Mouse (Mus musculus): ENCODE results near the gene Pex5. TPM values are rescaled to one million over a fixed set of nuclear protein-coding genes. Genes with fewer than 3 reads are reported as not detected.
A peak's percentile ranks its signal among the peaks of the same experiment; 100 is the strongest.

The Pex5 gene
- polyA plus RNA-seq, 1 experiment from 2014 or later = 36.4 TPM

DNA sequence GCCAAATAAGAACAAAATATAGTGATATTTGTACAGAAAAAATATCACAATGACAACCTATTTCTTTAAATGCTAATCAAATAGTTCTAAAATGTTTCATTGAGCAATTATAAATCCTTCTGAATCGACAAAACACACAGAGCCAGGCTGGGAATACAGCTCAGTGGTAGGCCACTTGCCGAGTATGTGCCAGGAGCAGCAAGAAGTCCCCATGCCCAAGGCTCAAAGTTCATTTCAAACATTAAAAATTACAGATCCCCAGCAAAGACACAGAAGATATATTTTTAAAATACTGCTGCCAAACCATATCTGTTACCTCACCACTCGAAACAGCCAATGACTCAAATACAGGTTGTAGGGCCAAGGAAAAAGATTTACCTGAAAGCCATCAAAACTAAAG lies 3.8 kb upstream of the Pex5 start:
- no peaks in the 10 kb centered on the region for H3K4me1 ChIP-seq (replicated peaks; ENCODE audit: insufficient read depth, low read length)
- no peak for TF ChIP-seq CTCF (IDR thresholded peaks at IDR 0.05; ENCODE audit: low read depth)
- H3K4me3 ChIP-seq (replicated peaks; ENCODE audit: low read depth, low read length) = no peak overlapping the region
- 80% methylated on average over 3 of the region's 3 CpGs for WGBS
- H3K27me3 ChIP-seq (ENCODE audit: insufficient read depth, low read length) = no peaks in the 10 kb centered on the region
- no peak overlapping the region for H3K27ac ChIP-seq
- H3K9me3 ChIP-seq (replicated peaks; ENCODE audit: low read length) = no peaks in the 10 kb centered on the region
- no peaks in the 10 kb centered on the region for H3K36me3 ChIP-seq (ENCODE audit: insufficient read depth, low read length)
- H3K4me2 ChIP-seq (ENCODE audit: low read length) = no peak overlapping the region
- no peak overlapping the region for H3K9ac ChIP-seq (ENCODE audit: low read depth, low read length)
- DNase-seq (ENCODE audit: low spot score) = no peak
- no peak for ATAC-seq (replicated peaks; ENCODE audit: low FRiP score, low read depth)

DNA sequence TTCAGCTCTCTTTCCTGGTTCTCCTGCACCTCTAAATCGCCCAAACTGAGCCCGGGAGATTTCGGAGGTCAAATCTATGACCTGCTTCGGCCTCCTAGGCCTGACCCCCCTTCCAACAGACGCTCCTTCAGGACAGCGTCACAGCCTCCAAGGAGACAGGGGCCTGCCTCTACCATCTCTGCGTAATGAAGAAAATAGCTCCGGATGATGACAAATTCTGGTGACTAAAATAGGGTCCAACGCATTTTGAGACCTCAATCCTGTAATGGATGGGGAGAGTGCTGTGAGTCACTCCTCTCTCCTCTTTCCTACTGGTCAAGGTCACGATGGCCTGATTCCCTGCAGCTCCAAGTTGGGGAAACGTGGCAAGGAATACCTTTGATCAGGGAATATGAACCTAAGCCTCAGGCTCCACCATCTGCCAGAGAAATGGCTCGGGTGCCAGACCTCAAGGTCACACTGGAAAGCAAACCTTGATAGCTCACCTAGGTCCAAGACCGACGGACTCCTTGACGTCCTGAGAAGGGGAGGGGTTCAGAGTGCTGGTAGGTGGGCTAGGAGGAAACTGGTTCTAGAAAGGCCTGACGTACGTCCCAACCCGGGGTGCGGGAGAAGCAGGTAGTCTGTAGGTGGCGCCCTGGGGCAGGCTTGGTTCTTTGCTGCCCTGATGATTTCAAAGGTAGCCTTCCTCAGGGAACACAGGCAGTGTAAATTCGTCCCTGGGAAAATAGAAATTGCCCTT lies 651 bp upstream of the Pex5 start:
- DNase-seq (ENCODE audit: low spot score) (peak; percentile 84), ATAC-seq (replicated peaks; ENCODE audit: low FRiP score, low read depth) (peak; percentile 62)
- H3K9ac ChIP-seq (ENCODE audit: low read depth, low read length) = peak overlapping the region; percentile 92
- no peaks in the 10 kb centered on the region for H3K4me1 ChIP-seq (replicated peaks; ENCODE audit: insufficient read depth, low read length)
- peak overlapping the region; percentile 93 for H3K4me3 ChIP-seq (replicated peaks; ENCODE audit: low read depth, low read length)
- no peaks in the 10 kb centered on the region for H3K36me3 ChIP-seq (ENCODE audit: insufficient read depth, low read length)
- no peaks in the 10 kb centered on the region for H3K9me3 ChIP-seq (replicated peaks; ENCODE audit: low read length)
- H3K4me2 ChIP-seq (ENCODE audit: low read length) = peak overlapping the region; percentile 83
- 4% methylated on average over 21 of the region's 21 CpGs for WGBS
- H3K27me3 ChIP-seq (ENCODE audit: insufficient read depth, low read length) = no peaks in the 10 kb centered on the region
- peak overlapping the region; percentile 73 for H3K27ac ChIP-seq
- TF ChIP-seq CTCF (IDR thresholded peaks at IDR 0.05; ENCODE audit: low read depth) = peak; percentile 76

DNA sequence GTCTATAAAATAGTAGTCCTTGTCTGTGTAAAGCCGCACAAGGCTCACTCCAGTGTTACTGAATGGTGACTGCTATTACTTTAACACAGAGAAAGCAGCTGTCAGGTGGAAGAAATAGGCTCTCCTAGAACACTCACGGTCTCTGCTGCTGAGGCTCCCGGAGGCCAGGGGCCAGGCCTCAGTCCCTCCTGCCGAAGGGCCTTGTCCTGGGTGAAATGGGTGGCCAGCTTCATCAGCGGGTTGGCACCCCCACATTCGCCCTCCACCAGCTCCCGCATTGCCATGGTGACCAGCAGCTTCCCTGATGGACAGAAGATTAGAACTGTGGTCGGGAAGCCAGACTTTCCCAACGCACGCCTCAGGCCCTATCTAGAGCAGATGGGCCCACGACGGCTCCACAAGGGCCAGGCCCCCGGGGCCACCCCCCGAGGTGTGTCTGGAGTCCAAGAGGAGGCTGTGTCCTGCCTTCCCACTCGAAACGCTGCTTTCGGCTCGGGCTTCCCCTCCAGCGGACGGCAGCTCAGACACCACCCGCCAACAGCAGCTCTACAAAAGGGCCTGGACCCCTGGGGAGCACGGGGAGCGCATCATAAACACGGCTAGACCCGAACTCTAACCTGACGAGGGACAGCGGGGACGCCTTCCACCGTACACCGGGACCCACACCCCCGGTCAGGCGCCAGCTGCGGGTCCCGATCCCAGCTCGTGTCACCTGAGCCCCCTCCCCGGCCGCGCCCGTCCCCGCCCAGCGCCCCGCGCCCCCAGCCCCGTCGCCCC lies 529 bp downstream of the Pex5 start:
- WGBS = 1% methylated on average over 44 of the region's 45 CpGs
- peak; percentile 60 for DNase-seq (ENCODE audit: low spot score)
- H3K4me3 ChIP-seq (replicated peaks; ENCODE audit: low read depth, low read length) = peak overlapping the region; percentile 93

DNA sequence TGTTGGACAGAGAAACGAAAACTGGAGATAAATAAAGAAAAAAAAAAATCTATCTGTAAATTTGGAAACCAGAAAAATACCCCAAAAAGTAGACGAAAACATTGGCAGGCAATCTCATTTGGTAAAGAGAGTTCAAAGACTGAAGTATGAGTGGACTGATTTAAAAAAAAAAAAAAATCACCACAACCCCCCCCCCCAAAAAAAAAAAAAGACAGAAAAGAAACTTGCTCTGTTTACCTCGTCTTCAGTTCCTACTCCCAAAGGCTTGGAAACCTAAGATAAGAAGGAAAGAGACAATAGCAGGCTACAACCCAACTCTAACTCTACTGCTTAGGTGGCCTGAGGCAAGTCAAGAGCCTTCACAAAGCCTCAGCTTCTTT lies 1.1 kb downstream of the Pex5 start:
- Histone ChIP-seq H3K4me2 (ENCODE audit: low read length) (peak overlapping the region; percentile 83), H3K36me3 (ENCODE audit: insufficient read depth, low read length) (no peaks in the 10 kb centered on the region), H3K4me1 (replicated peaks; ENCODE audit: insufficient read depth, low read length) (no peaks in the 10 kb centered on the region), H3K27ac (no peak overlapping the region), H3K27me3 (ENCODE audit: insufficient read depth, low read length) (no peaks in the 10 kb centered on the region), H3K9ac (ENCODE audit: low read depth, low read length) (peak overlapping the region; percentile 92; the same call in 1 of the 2 replicates), H3K9me3 (replicated peaks; ENCODE audit: low read length) (no peaks in the 10 kb centered on the region), H3K4me3 (replicated peaks; ENCODE audit: low read depth, low read length) (peak overlapping the region; percentile 93)
- TF ChIP-seq CTCF (IDR thresholded peaks at IDR 0.05; ENCODE audit: low read depth) = no peak
- no peak for ATAC-seq (replicated peaks; ENCODE audit: low FRiP score, low read depth)
- DNase-seq (ENCODE audit: low spot score) = no peak
- WGBS = 49% methylated on average over 3 of the region's 3 CpGs

More for the DNA sequence above, 529 bp downstream of the Pex5 start:
- peak overlapping the region; percentile 92 for H3K9ac ChIP-seq (ENCODE audit: low read depth, low read length)
- H3K27ac ChIP-seq = peak overlapping the region; percentile 73
- no peaks in the 10 kb centered on the region for H3K27me3 ChIP-seq (ENCODE audit: insufficient read depth, low read length)
- ATAC-seq (replicated peaks; ENCODE audit: low FRiP score, low read depth) = peak; percentile 36
- H3K36me3 ChIP-seq (ENCODE audit: insufficient read depth, low read length) = no peaks in the 10 kb centered on the region
- no peaks in the 10 kb centered on the region for H3K9me3 ChIP-seq (replicated peaks; ENCODE audit: low read length)
- TF ChIP-seq CTCF (IDR thresholded peaks at IDR 0.05; ENCODE audit: low read depth) = no peak
- H3K4me1 ChIP-seq (replicated peaks; ENCODE audit: insufficient read depth, low read length) = no peaks in the 10 kb centered on the region
- peak overlapping the region; percentile 83 for H3K4me2 ChIP-seq (ENCODE audit: low read length)

DNA sequence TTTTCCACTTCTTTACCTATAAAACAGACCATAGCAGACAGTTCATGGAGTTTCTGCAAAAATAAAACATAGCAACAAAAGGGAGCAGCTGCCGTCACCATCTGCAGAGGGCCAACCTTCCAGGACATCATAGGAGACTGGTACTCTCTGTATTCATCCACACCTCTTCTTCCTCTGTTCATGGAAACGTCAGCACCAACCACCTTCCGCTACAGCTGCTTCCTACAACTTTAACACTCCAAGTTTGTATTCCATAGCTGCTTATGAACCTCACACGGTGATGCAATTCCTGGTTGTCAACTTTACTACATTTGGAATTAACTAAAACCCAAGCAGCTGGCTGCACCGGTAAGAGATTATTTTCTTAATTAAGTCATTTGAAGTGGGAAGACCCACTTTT lies 6.5 kb downstream of the Pex5 start:
- Histone ChIP-seq H3K4me3 (replicated peaks; ENCODE audit: low read depth, low read length) (no peak overlapping the region), H3K9ac (ENCODE audit: low read depth, low read length) (no peak overlapping the region), H3K36me3 (ENCODE audit: insufficient read depth, low read length) (peaks cover 14% of the 10 kb centered on the region), H3K4me1 (replicated peaks; ENCODE audit: insufficient read depth, low read length) (no peaks in the 10 kb centered on the region), H3K27me3 (ENCODE audit: insufficient read depth, low read length) (no peaks in the 10 kb centered on the region), H3K27ac (no peak overlapping the region), H3K9me3 (replicated peaks; ENCODE audit: low read length) (no peaks in the 10 kb centered on the region), H3K4me2 (ENCODE audit: low read length) (no peak overlapping the region)
- no peak for TF ChIP-seq CTCF (IDR thresholded peaks at IDR 0.05; ENCODE audit: low read depth)
- WGBS = 93% methylated on average over 5 of the region's 5 CpGs
- DNase-seq (ENCODE audit: low spot score) (no peak), ATAC-seq (replicated peaks; ENCODE audit: low FRiP score, low read depth) (no peak)

DNA sequence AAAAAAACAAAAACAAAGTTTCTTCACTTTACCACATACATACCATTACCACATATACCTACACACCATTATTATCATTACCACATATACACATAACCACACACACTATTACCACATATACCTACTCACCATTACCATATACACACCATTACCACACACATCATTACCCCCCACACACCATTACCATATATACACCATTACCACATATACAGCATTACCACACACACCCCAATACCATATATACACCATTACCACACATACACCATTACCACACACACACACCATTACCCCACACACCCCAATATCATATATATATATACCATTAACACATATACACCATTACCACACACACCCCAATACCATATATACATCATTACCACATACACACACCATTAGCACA lies 7.7 kb downstream of the Pex5 start:
- no peak for TF ChIP-seq CTCF (IDR thresholded peaks at IDR 0.05; ENCODE audit: low read depth)
- DNase-seq (ENCODE audit: low spot score) (no peak), ATAC-seq (replicated peaks; ENCODE audit: low FRiP score, low read depth) (0 out of 2 replicates have a peak, but pooled peaks have one; percentile 42)
- Histone ChIP-seq H3K27me3 (ENCODE audit: insufficient read depth, low read length) (no peaks in the 10 kb centered on the region), H3K4me2 (ENCODE audit: low read length) (no peak overlapping the region), H3K4me3 (replicated peaks; ENCODE audit: low read depth, low read length) (no peak overlapping the region), H3K36me3 (ENCODE audit: insufficient read depth, low read length) (peaks cover 26% of the 10 kb centered on the region), H3K27ac (no peak overlapping the region), H3K9me3 (replicated peaks; ENCODE audit: low read length) (no peaks in the 10 kb centered on the region), H3K9ac (ENCODE audit: low read depth, low read length) (no peak overlapping the region), H3K4me1 (replicated peaks; ENCODE audit: insufficient read depth, low read length) (no peaks in the 10 kb centered on the region)
